Mouse (Mus musculus) heart, embryonic 11.5 days (tissue): ENCODE results near the gene Egfr. TPM values are rescaled to one million over a fixed set of nuclear protein-coding genes. Genes with fewer than 3 reads are reported as not detected.

Source experiments
- ATAC-seq: fragments of 200-750 bp; cut with Nextera tagmentation; replicated peaks from 2 replicates; pipeline ENCODE4 v1.8.0; 2017; ENCODE audit warnings: moderate library complexity; ENCODE audit not compliant: insufficient number of reproducible peaks, low FRiP score, low TSS enrichment
- H3K27ac ChIP-seq: fragments of 300-500 bp; sonication (generic); 2 replicates; pipeline ENCODE4 v1.5.1; 2014; ENCODE audit warnings: mild to moderate bottlenecking, low read depth, low read length
- H3K27me3 ChIP-seq: fragments of 300-500 bp; sonication (generic); 2 replicates; pipeline ENCODE4 v1.6.1; 2014; ENCODE audit warnings: mild to moderate bottlenecking, low read length, mixed read lengths; ENCODE audit not compliant: control insufficient read depth, insufficient read depth
- H3K36me3 ChIP-seq: fragments of 300-500 bp; sonication (generic); 2 replicates; pipeline ENCODE4 v1.6.1; 2014; ENCODE audit warnings: mild to moderate bottlenecking, low read length, moderate library complexity, mixed read lengths; ENCODE audit not compliant: control insufficient read depth, insufficient read depth
- H3K4me1 ChIP-seq: fragments of 300-500 bp; sonication (generic); 2 replicates; pipeline ENCODE4 v1.6.1; 2014; ENCODE audit warnings: low read length; ENCODE audit not compliant: control insufficient read depth, insufficient read depth
- H3K4me2 ChIP-seq: fragments of 300-500 bp; sonication (generic); 2 replicates; pipeline ENCODE4 v1.6.1; 2014; ENCODE audit warnings: mild to moderate bottlenecking, moderate library complexity
- H3K4me3 ChIP-seq: fragments of 300-500 bp; sonication (generic); 2 replicates; pipeline ENCODE4 v1.5.1; 2014; ENCODE audit warnings: low read depth, low read length
- H3K9ac ChIP-seq: fragments of 300-500 bp; sonication (generic); 2 replicates; pipeline ENCODE4 v1.6.1; 2014; ENCODE audit warnings: mild to moderate bottlenecking, low read depth, low read length, moderate library complexity
- H3K9me3 ChIP-seq: fragments of 300-500 bp; sonication (generic); replicated peaks from 2 replicates; pipeline ENCODE4 v1.6.1; 2016; ENCODE audit warnings: low read length; ENCODE audit not compliant: control insufficient read depth
- WGBS: fragments of 180-500 bp; shearing (Covaris S2); extraction: QIAGEN DNeasy Blood & Tissue Kit; methylation state at CpG from one replicate; pipeline ENCODE4 v1.1.7; 2014; ENCODE audit not compliant: insufficient replicate concordance; 5-methylcytosine and 5-hydroxymethylcytosine counted together
- polyA plus RNA-seq: library from polyadenylated mRNA; unstranded; fragments of >200 nt; fragmentation: Nextera tagmentation; extraction: Ambion mirVana; gene quantifications from 2 replicates; pipeline ENCODE4 v1.2.1, GENCODE M21; 2014

The Egfr gene
- polyA plus RNA-seq, 1 experiment from 2014 or later: 3.7 TPM

DNA sequence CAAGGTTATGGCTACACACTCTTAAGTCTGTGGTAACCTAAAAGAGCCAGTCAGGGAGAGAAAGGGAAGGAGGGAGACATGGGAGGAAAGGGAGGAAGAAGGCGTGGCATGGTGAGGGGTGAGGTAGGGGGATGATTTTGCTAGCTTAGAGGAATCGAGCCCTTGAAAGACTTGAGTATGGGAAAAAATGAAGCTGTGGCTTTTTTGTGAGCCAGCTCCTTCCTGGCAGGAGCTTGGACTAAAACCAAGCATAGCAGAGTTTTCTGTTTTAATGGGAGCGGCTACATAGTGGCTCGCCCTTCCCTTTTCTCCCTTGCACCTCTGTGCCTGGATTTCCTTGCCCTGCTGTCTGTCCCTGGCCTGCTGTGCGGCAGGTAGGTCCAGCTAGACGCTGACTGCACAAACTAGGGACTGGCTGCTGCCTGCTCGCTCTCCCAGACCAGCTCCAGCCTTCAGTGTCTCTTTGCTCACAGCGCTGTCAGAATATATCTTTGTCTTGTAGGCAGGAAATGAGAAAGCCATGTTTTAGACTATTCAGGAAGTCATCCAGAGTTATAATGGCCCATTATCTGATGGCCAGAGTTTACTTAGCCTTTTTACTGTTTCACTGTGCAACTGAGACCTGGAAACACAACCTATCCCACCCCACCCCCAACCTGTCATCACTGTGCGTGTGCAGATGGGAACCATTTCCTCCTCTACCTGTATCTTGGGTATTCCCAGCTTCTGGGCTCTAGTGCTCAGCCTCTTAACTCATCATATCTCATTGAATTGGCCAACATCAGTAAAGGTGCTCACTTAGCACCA, 57.4 kb downstream of the Egfr start:
- Histone ChIP-seq H3K4me3 (no peak overlapping the region), H3K9me3 (no peaks in the 10 kb centered on the region), H3K4me2 (no peak overlapping the region), H3K27ac (peak overlapping the region; percentile 55; the same call in 1 of the 2 replicates), H3K27me3 (0 out of 2 replicates have a peak, but pooled peaks cover 8% of the 10 kb centered on the region), H3K9ac (no peak overlapping the region), H3K36me3 (no peaks in the 10 kb centered on the region), H3K4me1 (no peaks in the 10 kb centered on the region)
- 66% methylated on average over 9 of the region's 9 CpGs for WGBS
- 0 out of 2 replicates have a peak, but pooled peaks have one; percentile 26 for ATAC-seq

DNA sequence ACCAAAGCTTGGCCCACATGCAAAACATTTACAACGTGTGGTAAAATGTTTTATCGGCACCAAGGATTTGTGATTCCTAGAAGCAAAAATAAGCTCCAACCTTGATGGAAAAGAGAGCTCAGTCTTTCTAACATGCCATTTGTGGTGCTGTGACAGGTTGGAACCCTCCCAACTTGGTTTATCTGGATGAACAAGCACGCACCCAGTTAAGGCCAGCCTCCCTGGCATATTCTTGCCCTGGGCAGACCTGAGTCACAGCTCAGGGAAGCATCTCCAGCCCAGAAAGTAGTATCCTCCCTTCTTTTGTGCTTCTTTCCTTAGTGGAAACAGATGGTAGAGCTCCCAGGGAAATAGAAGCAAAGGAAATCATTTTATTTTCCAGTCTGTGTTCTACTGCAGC, 58.1 kb downstream of the Egfr start:
- no peaks in the 10 kb centered on the region for H3K4me1 ChIP-seq
- ATAC-seq: no peak
- H3K27me3 ChIP-seq: 0 out of 2 replicates have a peak, but pooled peaks cover 8% of the 10 kb centered on the region
- H3K9me3 ChIP-seq: no peaks in the 10 kb centered on the region
- WGBS: 78% methylated on average over 3 of the region's 3 CpGs
- no peak overlapping the region for H3K4me2 ChIP-seq
- no peak overlapping the region for H3K4me3 ChIP-seq
- H3K27ac ChIP-seq: no peak overlapping the region
- H3K9ac ChIP-seq: no peak overlapping the region
- H3K36me3 ChIP-seq: no peaks in the 10 kb centered on the region

DNA sequence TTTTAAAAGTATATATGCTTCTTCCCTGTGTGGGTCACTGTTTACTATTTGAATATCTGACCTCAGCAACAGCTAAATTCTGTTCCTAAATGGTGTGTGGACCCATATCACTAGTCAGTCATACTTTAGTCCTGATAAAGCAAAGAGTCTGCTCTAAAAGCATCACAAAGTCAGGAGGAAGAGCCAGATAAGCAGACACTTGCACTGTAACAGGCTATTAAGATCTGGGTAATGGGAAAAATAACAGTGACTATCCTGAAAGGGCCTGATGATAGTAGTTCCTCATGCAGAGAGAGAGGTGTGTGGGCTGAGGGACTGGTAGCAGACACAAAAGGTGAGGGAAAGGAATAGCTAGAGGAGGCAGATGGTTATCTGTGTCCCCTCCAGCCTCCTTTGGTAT, 61.3 kb downstream of the Egfr start:
- H3K9ac ChIP-seq: no peak overlapping the region
- H3K4me3 ChIP-seq: no peak overlapping the region
- ATAC-seq: no peak
- H3K27me3 ChIP-seq: 0 out of 2 replicates have a peak, but pooled peaks cover 4% of the 10 kb centered on the region
- no peaks in the 10 kb centered on the region for H3K4me1 ChIP-seq
- no peaks in the 10 kb centered on the region for H3K9me3 ChIP-seq
- H3K27ac ChIP-seq: no peak overlapping the region
- H3K36me3 ChIP-seq: no peaks in the 10 kb centered on the region
- H3K4me2 ChIP-seq: no peak overlapping the region

DNA sequence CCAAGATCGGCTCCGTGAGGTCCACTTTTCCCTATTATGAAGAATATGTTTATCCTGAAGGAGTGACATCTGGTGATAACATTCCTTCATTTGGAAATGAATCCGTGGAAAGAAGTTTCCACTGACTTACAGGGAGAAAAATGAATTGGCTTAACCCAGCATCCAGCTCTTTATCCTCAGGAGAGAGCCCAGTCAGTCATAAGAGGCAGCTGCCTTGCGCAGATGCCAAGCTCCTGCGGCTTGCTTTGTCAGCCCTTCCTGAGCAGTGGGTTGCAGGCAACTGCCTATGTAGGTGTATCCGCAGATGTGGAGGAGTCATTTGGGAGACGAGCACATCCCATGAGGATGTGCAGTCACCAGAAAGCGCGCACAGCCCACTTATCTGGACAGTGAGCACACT, 64.4 kb downstream of the Egfr start:
- ATAC-seq: no peak; the same call in 1 of the 2 replicates
- no peak overlapping the region for H3K4me3 ChIP-seq
- H3K9ac ChIP-seq: no peak overlapping the region
- no peaks in the 10 kb centered on the region for H3K4me1 ChIP-seq
- 0 out of 2 replicates have a peak, but pooled peaks cover 2% of the 10 kb centered on the region for H3K27me3 ChIP-seq
- H3K36me3 ChIP-seq: no peaks in the 10 kb centered on the region
- no peak overlapping the region for H3K4me2 ChIP-seq
- no peak overlapping the region for H3K27ac ChIP-seq
- 76% methylated on average over 9 of the region's 9 CpGs for WGBS
- no peaks in the 10 kb centered on the region for H3K9me3 ChIP-seq

DNA sequence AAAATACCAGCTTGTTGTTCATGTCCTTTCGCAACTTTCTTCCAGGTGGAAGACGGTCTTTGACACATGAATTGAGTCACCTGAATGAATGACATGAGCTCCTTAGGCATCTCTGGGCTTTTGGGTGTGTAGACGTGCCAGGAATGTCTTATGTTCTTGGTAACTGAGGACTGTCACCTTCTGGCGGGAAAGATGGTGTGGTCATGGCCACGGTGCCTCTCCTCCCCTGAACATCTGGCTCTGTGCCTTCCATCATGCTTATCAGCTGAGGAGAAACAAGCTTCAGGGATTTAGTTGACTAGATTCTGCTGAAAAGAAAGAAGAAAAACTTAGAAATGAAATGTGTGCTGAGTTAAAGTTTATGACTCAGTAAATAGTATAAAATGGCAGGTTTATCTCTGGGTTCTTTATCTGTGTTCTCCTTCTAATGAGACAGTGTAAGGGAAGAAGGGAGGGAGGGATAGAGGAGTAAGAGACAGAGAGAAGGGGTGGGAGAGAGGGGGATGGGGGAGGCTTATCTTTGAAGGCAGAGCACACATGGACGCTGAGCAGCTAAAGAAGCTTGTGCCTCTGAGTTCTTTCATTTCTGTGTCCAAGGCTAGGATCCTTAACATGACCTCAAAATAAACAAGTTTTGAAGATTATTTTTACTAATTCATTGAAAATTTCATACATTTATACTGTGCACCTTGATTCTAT, 65.5 kb downstream of the Egfr start:
- Histone ChIP-seq H3K4me3 (no peak overlapping the region), H3K4me1 (no peaks in the 10 kb centered on the region), H3K27me3 (0 out of 2 replicates have a peak, but pooled peaks cover 2% of the 10 kb centered on the region), H3K4me2 (no peak overlapping the region), H3K36me3 (no peaks in the 10 kb centered on the region), H3K9me3 (no peaks in the 10 kb centered on the region), H3K27ac (no peak overlapping the region), H3K9ac (no peak overlapping the region)
- 49% methylated on average over 6 of the region's 6 CpGs for WGBS
- no peak for ATAC-seq

DNA sequence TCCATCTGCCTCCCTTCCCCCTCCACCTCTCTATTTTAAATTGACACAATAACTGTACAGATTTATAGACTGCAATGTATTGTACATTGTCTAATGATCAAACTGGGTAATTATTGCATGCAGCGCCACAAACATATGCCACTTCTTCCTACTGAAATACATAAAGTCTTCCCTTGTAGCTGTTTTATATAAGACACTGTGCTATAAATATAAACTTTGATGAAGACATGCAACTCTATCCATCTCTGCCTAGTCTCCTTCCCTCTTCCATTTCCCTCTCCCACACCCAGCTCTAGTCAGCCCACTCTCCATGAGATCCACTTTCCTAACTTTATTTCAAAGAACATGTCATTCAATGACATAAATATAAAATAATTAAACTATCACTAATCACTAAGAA, 67.4 kb downstream of the Egfr start:
- H3K9ac ChIP-seq: no peak overlapping the region
- no peak for ATAC-seq
- WGBS: 94% methylated on average over 1 of the region's 1 CpGs
- no peaks in the 10 kb centered on the region for H3K4me1 ChIP-seq
- 0 out of 2 replicates have a peak, but pooled peaks cover 2% of the 10 kb centered on the region for H3K27me3 ChIP-seq
- H3K9me3 ChIP-seq: no peaks in the 10 kb centered on the region
- H3K27ac ChIP-seq: no peak overlapping the region
- H3K4me2 ChIP-seq: no peak overlapping the region
- H3K4me3 ChIP-seq: no peak overlapping the region
- H3K36me3 ChIP-seq: no peaks in the 10 kb centered on the region

DNA sequence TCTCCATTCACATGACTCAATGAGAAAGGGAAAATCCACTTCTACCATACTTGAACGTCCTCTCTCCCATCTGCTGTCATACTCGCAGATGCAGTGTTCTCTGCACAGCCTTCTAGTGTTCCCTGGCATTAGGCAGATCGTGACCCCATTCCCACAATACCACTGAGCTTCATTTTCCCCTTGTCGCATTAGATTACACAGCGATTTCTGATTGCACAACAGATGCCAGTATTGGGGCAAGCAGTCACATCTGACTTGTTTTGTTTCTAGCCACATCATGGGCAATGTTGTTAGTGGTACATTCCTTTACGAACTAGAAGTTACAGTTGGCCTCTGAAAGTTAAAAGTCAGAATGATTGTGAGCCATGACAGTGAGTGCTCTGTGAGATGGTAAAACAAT, 68.1 kb downstream of the Egfr start:
- Histone ChIP-seq H3K4me1 (no peaks in the 10 kb centered on the region), H3K27ac (no peak overlapping the region), H3K4me3 (no peak overlapping the region), H3K4me2 (no peak overlapping the region), H3K9ac (no peak overlapping the region), H3K27me3 (0 out of 2 replicates have a peak, but pooled peaks cover 2% of the 10 kb centered on the region), H3K36me3 (no peaks in the 10 kb centered on the region), H3K9me3 (no peaks in the 10 kb centered on the region)
- WGBS: 77% methylated on average over 6 of the region's 6 CpGs
- ATAC-seq: no peak

DNA sequence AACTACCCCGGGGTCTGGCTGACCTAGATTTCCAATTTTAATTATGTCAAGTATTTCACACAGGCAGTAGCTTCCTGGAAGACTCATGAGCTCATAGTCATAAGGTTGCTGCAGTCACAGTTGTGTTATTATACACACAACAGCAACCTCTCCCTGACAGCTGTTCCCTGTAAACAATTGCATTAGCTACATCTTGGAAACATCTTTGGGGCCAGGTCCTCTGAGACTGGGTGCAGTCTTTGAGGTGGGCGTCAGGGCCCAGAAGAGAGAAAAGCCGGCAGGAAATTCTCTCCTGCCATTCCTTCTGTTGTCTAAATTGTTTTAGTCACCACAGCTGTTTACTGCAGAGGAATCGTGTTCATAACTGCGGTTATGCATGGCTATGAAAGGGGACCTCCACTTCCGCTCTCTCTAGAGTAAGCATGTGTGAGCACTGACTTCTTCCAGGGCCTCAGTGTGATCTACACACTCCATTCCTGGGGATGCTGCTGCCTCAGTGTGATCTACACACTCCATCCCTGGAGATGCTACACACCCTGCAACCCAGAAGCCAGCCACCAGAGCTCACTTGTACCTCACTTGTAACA, 69.8 kb downstream of the Egfr start:
- Histone ChIP-seq H3K27me3 (no peaks in the 10 kb centered on the region), H3K36me3 (no peaks in the 10 kb centered on the region), H3K4me3 (no peak overlapping the region), H3K27ac (no peak overlapping the region), H3K9ac (no peak overlapping the region), H3K4me1 (no peaks in the 10 kb centered on the region), H3K4me2 (no peak overlapping the region), H3K9me3 (no peaks in the 10 kb centered on the region)
- 86% methylated on average over 6 of the region's 6 CpGs for WGBS
- no peak for ATAC-seq
